Mouse (Mus musculus) neural tube, embryonic 12.5 days (tissue): ENCODE data around the gene Znrd1as. TPM values are rescaled to one million over a fixed set of nuclear protein-coding genes. Genes with fewer than 3 reads are reported as not detected.

Experiments
- ATAC-seq: fragments of 200-750 bp; cut with Nextera tagmentation; 2 replicates; pipeline ENCODE4 v1.8.0; 2017; ENCODE audit warnings: low read depth, mild to moderate bottlenecking, moderate TSS enrichment, moderate library complexity; ENCODE audit not compliant: low FRiP score
- H3K27ac ChIP-seq: fragments of 300-500 bp; sonication (generic); 2 replicates; pipeline ENCODE4 v1.5.1; 2016
- H3K27me3 ChIP-seq: fragments of 300-500 bp; sonication (generic); replicated peaks from 2 replicates; pipeline ENCODE4 v1.6.1; 2016; ENCODE audit warnings: mild to moderate bottlenecking
- H3K36me3 ChIP-seq: fragments of 300-500 bp; sonication (generic); 2 replicates; pipeline ENCODE4 v1.6.1; 2016; ENCODE audit warnings: mild to moderate bottlenecking
- H3K4me1 ChIP-seq: fragments of 300-500 bp; sonication (generic); 2 replicates; pipeline ENCODE4 v1.6.1; 2016
- H3K4me2 ChIP-seq: fragments of 300-500 bp; sonication (generic); replicated peaks from 2 replicates; pipeline ENCODE4 v1.6.1; 2016; ENCODE audit warnings: mild to moderate bottlenecking
- H3K4me3 ChIP-seq: fragments of 300-500 bp; sonication (generic); 2 replicates; pipeline ENCODE4 v1.5.1; 2016
- H3K9ac ChIP-seq: fragments of 300-500 bp; sonication (generic); 2 replicates; pipeline ENCODE4 v1.6.1; 2016; ENCODE audit warnings: mild to moderate bottlenecking
- H3K9me3 ChIP-seq: fragments of 300-500 bp; sonication (generic); 2 replicates; pipeline ENCODE4 v1.6.1; 2016; ENCODE audit warnings: mild to moderate bottlenecking
- WGBS: fragments of 180-500 bp; shearing (Covaris S2); methylation state at CpG from one replicate; pipeline ENCODE4 v1.1.7; 2016; 5-methylcytosine and 5-hydroxymethylcytosine counted together
- polyA plus RNA-seq: library from polyadenylated mRNA; unstranded; fragments of >200 nt; fragmentation: Nextera tagmentation; extraction: Ambion mirVana; gene quantifications from 2 replicates; pipeline ENCODE4 v1.2.1, GENCODE M21; 2016

The Znrd1as gene
- polyA plus RNA-seq, 1 experiment from 2014 or later: 6.2 TPM

GRCm38 (mm10) chr17:36931806-36932205 is 26.6 kb upstream of the Znrd1as start:
- Histone ChIP-seq H3K4me3 (no peak overlapping the region), H3K27me3 (no peaks in the 10 kb centered on the region), H3K27ac (no peak overlapping the region), H3K36me3 (no peaks in the 10 kb centered on the region), H3K4me2 (no peak overlapping the region), H3K4me1 (no peaks in the 10 kb centered on the region), H3K9ac (no peak overlapping the region), H3K9me3 (no peaks in the 10 kb centered on the region)
- no peak for ATAC-seq
- WGBS: 75% methylated on average over 2 of the region's 2 CpGs

GRCm38 (mm10) chr17:36938056-36938455 is 20.3 kb upstream of the Znrd1as start:
- H3K36me3 ChIP-seq: no peaks in the 10 kb centered on the region
- no peak overlapping the region for H3K4me3 ChIP-seq
- ATAC-seq: no peak
- 91% methylated on average over 2 of the region's 2 CpGs for WGBS
- no peak overlapping the region for H3K27ac ChIP-seq
- no peaks in the 10 kb centered on the region for H3K9me3 ChIP-seq
- H3K9ac ChIP-seq: no peak overlapping the region
- no peak overlapping the region for H3K4me2 ChIP-seq
- peaks cover 17% of the 10 kb centered on the region for H3K27me3 ChIP-seq
- H3K4me1 ChIP-seq: peaks cover 6% of the 10 kb centered on the region

GRCm38 (mm10) chr17:36942391-36942790 is 16.0 kb upstream of the Znrd1as start:
- Histone ChIP-seq H3K4me2 (peak overlapping the region; percentile 66), H3K4me3 (no peak overlapping the region; the same call in 1 of the 2 replicates), H3K27ac (no peak overlapping the region), H3K9ac (peak overlapping the region; percentile 58; the same call in 1 of the 2 replicates), H3K9me3 (no peaks in the 10 kb centered on the region), H3K27me3 (peaks cover 43% of the 10 kb centered on the region), H3K36me3 (no peaks in the 10 kb centered on the region), H3K4me1 (peaks cover 24% of the 10 kb centered on the region)
- 63% methylated on average over 10 of the region's 10 CpGs for WGBS
- no peak for ATAC-seq

GRCm38 (mm10) chr17:36942791-36943471 is 15.5 kb upstream of the Znrd1as start, which contains the start of gene Rnf39:
Rnf39 (plus strand) TSS chr17:36942918.
- H3K36me3 ChIP-seq: no peaks in the 10 kb centered on the region
- no peak for ATAC-seq
- no peak within 1 kb of the TSS for H3K27ac ChIP-seq
- WGBS: 3% methylated on average over 59 of the region's 59 CpGs
- peaks cover 43% of the 10 kb centered on the region for H3K27me3 ChIP-seq
- H3K4me3 ChIP-seq: peak within 1 kb of the TSS; percentile 34
- H3K4me1 ChIP-seq: peaks cover 28% of the 10 kb centered on the region
- no peaks in the 10 kb centered on the region for H3K9me3 ChIP-seq
- H3K4me2 ChIP-seq: peak within 1 kb of the TSS; percentile 66
- peak within 1 kb of the TSS; percentile 58 for H3K9ac ChIP-seq

- no peak overlapping the region for H3K27ac ChIP-seq
- no peak overlapping the region for H3K9ac ChIP-seq
- H3K4me1 ChIP-seq: peaks cover 28% of the 10 kb centered on the region
- H3K36me3 ChIP-seq: peaks cover under 1% of the 10 kb centered on the region; the same call in 1 of the 2 replicates
- H3K27me3 ChIP-seq: peaks cover 43% of the 10 kb centered on the region
- peak overlapping the region; percentile 66 for H3K4me2 ChIP-seq
- H3K4me3 ChIP-seq: no peak overlapping the region
- no peak for ATAC-seq
- 13% methylated on average over 5 of the region's 5 CpGs for WGBS
- H3K9me3 ChIP-seq: no peaks in the 10 kb centered on the region
Measured at GRCm38 (mm10) chr17:36943691-36944090, 14.7 kb upstream of the Znrd1as start.

GRCm38 (mm10) chr17:36944121-36944775 is 14.1 kb upstream of the Znrd1as start:
- no peak overlapping the region for H3K9ac ChIP-seq
- ATAC-seq: no peak
- no peak overlapping the region for H3K27ac ChIP-seq
- H3K36me3 ChIP-seq: peaks cover 6% of the 10 kb centered on the region; the same call in 1 of the 2 replicates
- peaks cover 43% of the 10 kb centered on the region for H3K27me3 ChIP-seq
- no peak overlapping the region for H3K4me2 ChIP-seq
- peaks cover 28% of the 10 kb centered on the region for H3K4me1 ChIP-seq
- WGBS: 12% methylated on average over 9 of the region's 9 CpGs
- H3K9me3 ChIP-seq: no peaks in the 10 kb centered on the region
- no peak overlapping the region for H3K4me3 ChIP-seq

GRCm38 (mm10) chr17:36947051-36947819 is 11.2 kb upstream of the Znrd1as start:
- no peaks in the 10 kb centered on the region for H3K9me3 ChIP-seq
- H3K4me1 ChIP-seq: peaks cover 35% of the 10 kb centered on the region
- peak overlapping the region; percentile 74 for H3K9ac ChIP-seq
- ATAC-seq: peak; percentile 51
- H3K36me3 ChIP-seq: peaks cover 8% of the 10 kb centered on the region; the same call in 1 of the 2 replicates
- 1% methylated on average over 62 of the region's 62 CpGs for WGBS
- no peak overlapping the region for H3K27ac ChIP-seq
- peaks cover 34% of the 10 kb centered on the region for H3K27me3 ChIP-seq
- peak overlapping the region; percentile 55 for H3K4me3 ChIP-seq
- H3K4me2 ChIP-seq: peak overlapping the region; percentile 91

GRCm38 (mm10) chr17:36948286-36948685 is 10.1 kb upstream of the Znrd1as start:
- peaks cover 24% of the 10 kb centered on the region for H3K27me3 ChIP-seq
- H3K9ac ChIP-seq: no peak overlapping the region
- no peak overlapping the region for H3K4me3 ChIP-seq
- H3K27ac ChIP-seq: no peak overlapping the region
- no peak overlapping the region for H3K4me2 ChIP-seq
- WGBS: 76% methylated on average over 1 of the region's 1 CpGs
- H3K9me3 ChIP-seq: no peaks in the 10 kb centered on the region
- ATAC-seq: no peak
- H3K36me3 ChIP-seq: peaks cover 8% of the 10 kb centered on the region; the same call in 1 of the 2 replicates
- H3K4me1 ChIP-seq: peaks cover 27% of the 10 kb centered on the region

GRCm38 (mm10) chr17:36949265-36949664 is 9.1 kb upstream of the Znrd1as start:
- Histone ChIP-seq H3K36me3 (peaks cover 11% of the 10 kb centered on the region; the same call in 1 of the 2 replicates), H3K9me3 (no peaks in the 10 kb centered on the region), H3K4me3 (no peak overlapping the region), H3K27me3 (peaks cover 14% of the 10 kb centered on the region), H3K4me2 (no peak overlapping the region), H3K4me1 (peaks cover 22% of the 10 kb centered on the region), H3K9ac (no peak overlapping the region), H3K27ac (no peak overlapping the region)
- ATAC-seq: no peak
- WGBS: 97% methylated on average over 8 of the region's 8 CpGs

- no peaks in the 10 kb centered on the region for H3K27me3 ChIP-seq
- H3K4me2 ChIP-seq: peak within 1 kb of the TSS; percentile 64
- peak; percentile 95 for ATAC-seq
- H3K9me3 ChIP-seq: no peaks in the 10 kb centered on the region
- peak within 1 kb of the TSS; percentile 76 for H3K9ac ChIP-seq
- peaks cover 15% of the 10 kb centered on the region; the same call in 1 of the 2 replicates for H3K36me3 ChIP-seq
- WGBS: 2% methylated on average over 36 of the region's 36 CpGs
- H3K4me1 ChIP-seq: peaks cover 18% of the 10 kb centered on the region
- H3K4me3 ChIP-seq: peak within 1 kb of the TSS; percentile 56
- H3K27ac ChIP-seq: peak within 1 kb of the TSS; percentile 58; the same call in 1 of the 2 replicates
Measured at GRCm38 (mm10) chr17:36950981-36951947, 7.1 kb upstream of the Znrd1as start, which contains the start of gene Ppp1r11. Ppp1r11 (minus strand) TSS chr17:36951741.

- Histone ChIP-seq H3K36me3 (peaks cover 15% of the 10 kb centered on the region; the same call in 1 of the 2 replicates), H3K4me1 (peaks cover 12% of the 10 kb centered on the region), H3K9ac (no peak overlapping the region), H3K9me3 (no peaks in the 10 kb centered on the region), H3K27me3 (no peaks in the 10 kb centered on the region), H3K4me2 (no peak overlapping the region), H3K4me3 (no peak overlapping the region), H3K27ac (no peak overlapping the region)
- 90% methylated on average over 2 of the region's 2 CpGs for WGBS
- ATAC-seq: no peak
Measured at GRCm38 (mm10) chr17:36952631-36953030, 5.8 kb upstream of the Znrd1as start.
